Mouse (Mus musculus) olfactory bulb, adult 2 months (tissue): Measurements from ENCODE around the gene 5330417C22Rik. TPM values are rescaled to one million over a fixed set of nuclear protein-coding genes. Genes with fewer than 3 reads are reported as not detected.

Experiments
- H3K27ac ChIP-seq: fragments of 200-500 bp; 2 replicates; pipeline ENCODE4 v1.5.1; 2012; ENCODE audit warnings: low read depth, low read length; ENCODE audit not compliant: insufficient read depth
- H3K4me1 ChIP-seq: fragments of 200-500 bp; 2 replicates; pipeline ENCODE4 v1.6.1; 2012; ENCODE audit warnings: low read length; ENCODE audit not compliant: control insufficient read depth, insufficient read depth
- H3K4me3 ChIP-seq: fragments of 200-500 bp; 2 replicates; pipeline ENCODE4 v1.5.1; 2012; ENCODE audit warnings: mild to moderate bottlenecking, low read depth, low read length, moderate library complexity; ENCODE audit not compliant: insufficient read depth
- CTCF ChIP-seq: fragments of 200-500 bp; IDR thresholded peaks from 2 replicates; pipeline ENCODE4 v1.5.1; 2012; ENCODE audit warnings: low read depth, mild to moderate bottlenecking, low read length, moderate library complexity; ENCODE audit not compliant: insufficient read depth
- POLR2A ChIP-seq: fragments of 200-500 bp; IDR thresholded peaks from 2 replicates; pipeline ENCODE4 v1.6.1; 2012; ENCODE audit warnings: mild to moderate bottlenecking, low read depth, low read length, moderate library complexity; ENCODE audit not compliant: insufficient read depth
- WGBS: fragments of 180-500 bp; shearing (Covaris S2); methylation state at CpG from one replicate; pipeline ENCODE4 v1.1.7; 2018; 5-methylcytosine and 5-hydroxymethylcytosine counted together
- polyA plus RNA-seq: library from polyadenylated mRNA; stranded (reverse); fragments of >200 nt; gene quantifications from 2 replicates; pipeline ENCODE4 v1.2.4, GENCODE M21; 2012; ENCODE audit warnings: low replicate concordance; ENCODE audit not compliant: missing spikeins, insufficient read depth, insufficient read length

5330417C22Rik gene
- polyA plus RNA-seq, 1 experiment: not detected

GRCm38 (mm10) chr3:108445366-108445705 lies 91.0 kb downstream of the 5330417C22Rik start:
- TF ChIP-seq POLR2A (no peak), CTCF (no peak)
- Histone ChIP-seq H3K4me1 (peaks cover 4% of the 10 kb centered on the region; the same call in 1 of the 2 replicates), H3K4me3 (peak overlapping the region; percentile 67), H3K27ac (peak overlapping the region; percentile 48)
- WGBS: 6% methylated on average over 6 of the region's 6 CpGs

DNA sequence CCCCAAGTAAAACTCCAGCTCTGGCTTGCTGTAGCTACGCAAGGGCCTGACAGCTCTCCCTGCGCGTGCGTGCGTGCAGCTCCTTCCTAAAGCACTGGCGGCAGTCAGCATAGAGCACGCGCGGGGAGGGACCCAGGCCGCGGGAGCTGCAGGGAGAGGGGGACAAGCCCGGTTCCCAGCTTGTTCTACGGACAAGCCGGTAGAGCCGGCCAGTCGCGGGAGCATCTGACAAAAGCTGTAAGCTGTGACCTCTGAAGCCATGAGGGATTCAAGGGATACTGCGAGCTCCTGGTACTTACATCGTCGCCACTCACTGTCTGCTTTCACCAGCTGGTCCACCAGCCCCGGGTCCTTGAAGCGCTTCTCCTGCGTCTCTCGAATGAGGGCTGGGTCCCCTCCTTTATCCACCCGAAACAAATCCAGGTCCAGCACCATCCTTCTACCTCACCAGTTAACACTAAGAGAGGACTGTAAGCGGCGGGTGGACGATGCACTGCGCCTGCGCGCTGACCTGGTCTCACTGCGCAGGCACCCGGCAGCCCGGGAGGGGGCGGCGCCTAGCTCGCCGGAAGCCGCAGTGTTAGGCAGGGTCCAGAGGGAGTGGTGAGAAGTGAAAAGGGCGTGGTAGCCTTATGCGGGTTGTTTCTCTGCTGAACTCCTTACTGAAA lies 91.5 kb downstream of the 5330417C22Rik start, which contains the start of gene Sars:
Sars (minus strand) TSS at position 512 of the 668 bp plus-strand sequence.
- Histone ChIP-seq H3K4me1 (peaks cover 4% of the 10 kb centered on the region; the same call in 1 of the 2 replicates), H3K4me3 (peak within 1 kb of the TSS; percentile 67), H3K27ac (peak within 1 kb of the TSS; percentile 48)
- TF ChIP-seq POLR2A: peak; percentile 59
- TF ChIP-seq CTCF: no peak; the same call in 1 of the 2 replicates
- WGBS: under 1% methylated on average over 41 of the region's 41 CpGs

GRCm38 (mm10) chr3:108444029-108444428 lies 92.3 kb downstream of the 5330417C22Rik start:
- peaks cover 4% of the 10 kb centered on the region; the same call in 1 of the 2 replicates for H3K4me1 ChIP-seq
- TF ChIP-seq POLR2A (no peak), CTCF (no peak)
- WGBS: 5% methylated on average over 8 of the region's 8 CpGs
- peak overlapping the region; percentile 67 for H3K4me3 ChIP-seq
- 0 out of 2 replicates have a peak overlapping the region, but pooled peaks have one; percentile 13 for H3K27ac ChIP-seq

GRCm38 (mm10) chr3:108436380-108436714 lies 100.0 kb downstream of the 5330417C22Rik start:
- no peak for TF ChIP-seq CTCF
- TF ChIP-seq POLR2A: no peak
- no peak overlapping the region for H3K27ac ChIP-seq
- WGBS: 72% methylated on average over 7 of the region's 7 CpGs

DNA sequence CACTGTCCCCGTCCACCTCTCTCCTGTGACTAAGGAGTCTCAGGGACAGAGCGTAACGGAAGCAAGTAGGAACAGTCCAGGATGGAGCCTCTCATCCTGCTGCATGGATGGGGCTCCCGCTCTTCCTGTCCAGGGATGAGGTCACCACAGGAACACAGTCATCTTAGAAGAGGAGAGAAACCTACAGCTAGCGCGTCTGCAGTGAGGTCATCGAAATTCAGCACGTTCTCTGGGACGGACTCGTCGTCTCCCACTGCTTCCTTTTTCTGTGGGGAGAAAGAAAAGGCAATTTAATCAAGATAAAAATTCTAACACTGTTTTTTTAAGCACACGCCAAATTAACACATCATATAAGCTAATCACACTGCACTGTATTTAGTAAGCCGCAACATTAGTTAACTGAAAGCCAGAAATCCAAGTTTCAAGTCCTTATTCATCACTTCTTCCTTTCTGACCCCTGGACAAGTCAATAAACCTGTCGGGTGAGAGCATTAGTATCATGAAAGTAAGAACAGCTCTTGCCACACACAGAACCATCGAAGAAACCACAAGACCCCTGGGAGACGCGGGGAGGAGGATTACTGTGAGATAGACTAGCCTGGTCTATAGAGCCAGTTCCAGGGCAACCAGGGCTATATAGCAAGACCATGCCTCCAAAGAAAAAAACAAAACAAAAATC lies 100.5 kb downstream of the 5330417C22Rik start:
- Histone ChIP-seq H3K4me1 (peaks cover 2% of the 10 kb centered on the region; the same call in 1 of the 2 replicates), H3K27ac (no peak overlapping the region)
- WGBS: 77% methylated on average over 17 of the region's 17 CpGs

More at GRCm38 (mm10) chr3:108436380-108436714, 100.0 kb downstream of the 5330417C22Rik start:
- H3K4me3 ChIP-seq: no peak overlapping the region
- H3K4me1 ChIP-seq: peaks cover 2% of the 10 kb centered on the region; the same call in 1 of the 2 replicates

GRCm38 (mm10) chr3:108433881-108434495 lies 102.3 kb downstream of the 5330417C22Rik start:
- 45% methylated on average over 19 of the region's 19 CpGs for WGBS
- H3K4me3 ChIP-seq: no peak overlapping the region
- H3K27ac ChIP-seq: 0 out of 2 replicates have a peak overlapping the region, but pooled peaks have one; percentile 6
- H3K4me1 ChIP-seq: peaks cover 2% of the 10 kb centered on the region; the same call in 1 of the 2 replicates
- no peak for TF ChIP-seq POLR2A
- no peak for TF ChIP-seq CTCF

More for the DNA sequence above, 100.5 kb downstream of the 5330417C22Rik start:
- no peak for TF ChIP-seq CTCF
- TF ChIP-seq POLR2A: no peak
- H3K4me3 ChIP-seq: no peak overlapping the region

DNA sequence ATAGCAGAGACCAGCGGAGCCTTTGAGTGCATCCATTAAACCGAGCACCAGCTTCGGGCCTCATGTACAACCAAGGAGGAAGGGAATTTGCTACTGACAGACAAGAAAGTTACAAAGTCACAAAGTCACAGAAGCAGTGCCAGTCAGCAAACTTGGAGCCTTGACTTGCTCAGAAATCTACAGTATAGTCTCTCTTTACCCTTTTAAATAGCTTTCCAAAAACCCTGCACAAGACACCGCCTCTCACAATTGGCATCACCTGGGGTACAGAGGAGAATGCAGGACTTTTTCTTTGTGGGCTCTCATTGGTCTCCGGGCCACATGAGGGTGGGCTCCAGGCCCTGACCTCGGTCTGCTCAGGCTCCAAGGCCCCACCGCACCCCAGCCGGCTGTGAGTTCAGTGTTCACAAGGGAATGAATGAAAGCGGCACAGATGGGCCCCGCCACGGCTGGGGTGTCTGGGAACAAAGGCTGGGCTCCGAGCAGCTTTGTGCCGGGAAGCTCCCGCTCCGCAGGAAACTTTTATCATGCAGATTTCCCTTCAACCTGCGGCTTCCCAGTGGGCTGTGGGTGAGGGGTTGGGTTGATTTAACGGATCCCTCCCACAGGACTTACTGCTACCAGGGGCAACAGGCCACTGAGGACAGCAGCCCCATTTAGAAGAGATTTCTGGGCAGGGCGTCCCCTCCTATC lies 103.0 kb downstream of the 5330417C22Rik start:
- 0 out of 2 replicates have a peak overlapping the region, but pooled peaks have one; percentile 6 for H3K27ac ChIP-seq
- WGBS: 46% methylated on average over 18 of the region's 18 CpGs

GRCm38 (mm10) chr3:108432542-108433187 lies 103.7 kb downstream of the 5330417C22Rik start:
- no peak overlapping the region for H3K27ac ChIP-seq
- no peak for TF ChIP-seq CTCF
- WGBS: 49% methylated on average over 13 of the region's 13 CpGs

More for the DNA sequence above, 103.0 kb downstream of the 5330417C22Rik start:
- TF ChIP-seq POLR2A (no peak), CTCF (no peak)
- Histone ChIP-seq H3K4me1 (no peaks in the 10 kb centered on the region; the same call in 1 of the 2 replicates), H3K4me3 (no peak overlapping the region)

More at GRCm38 (mm10) chr3:108432542-108433187, 103.7 kb downstream of the 5330417C22Rik start:
- no peaks in the 10 kb centered on the region; the same call in 1 of the 2 replicates for H3K4me1 ChIP-seq
- H3K4me3 ChIP-seq: no peak overlapping the region
